Comparison of ENCODE assay signal across 11 mouse cellular contexts in genomic region chr1:90909631-90910152, GRCm38 (mm10). TPM values are rescaled to one million over a fixed set of nuclear protein-coding genes. Genes with fewer than 3 reads are reported as not detected.
A peak's percentile ranks its signal among the peaks of the same experiment; 100 is the strongest.
DNase-seq lines count a peak whose midpoint lies in the region; ATAC-seq lines count a peak whose summit lies in the region.
"Had no signal": no experiment of that assay in that cellular context is flagged by ENCODE, and none has a peak within 500 bp of the region (broad histone marks: within the 10 kb centered on the region; RNA-seq: fewer than 3 reads in every experiment).

No protein-coding gene starts in this region.

- WGBS in embryonic facial prominence, embryonic 13.5 days = 35% methylated on average over 17 of the region's 17 CpGs
- 52% methylated on average over 17 of the region's 17 CpGs for WGBS in embryonic facial prominence, embryonic 10.5 days
- WGBS in heart, embryonic 16.5 days = 25% methylated on average over 17 of the region's 17 CpGs

- peak overlapping the region; percentile 22 for H3K4me2 ChIP-seq in embryonic facial prominence, embryonic 13.5 days
- peak overlapping the region; percentile 47 for H3K4me2 ChIP-seq in heart, embryonic 16.5 days (ENCODE audit: low read depth, low read length)
- H3K4me2 ChIP-seq: embryonic facial prominence, embryonic 12.5 days had no signal

- peak; percentile 58; the same call in 1 of the 2 replicates for ATAC-seq in embryonic facial prominence, embryonic 13.5 days (ENCODE audit: insufficient number of reproducible peaks, insufficient read depth, low FRiP score, low TSS enrichment, low read depth)
- no peak; the same call in 1 of the 2 replicates for ATAC-seq in heart, embryonic 16.5 days (replicated peaks; ENCODE audit: extremely low read depth, insufficient read depth, low FRiP score)

- no peaks in the 10 kb centered on the region for H3K9me3 ChIP-seq in embryonic facial prominence, embryonic 13.5 days
- no peaks in the 10 kb centered on the region for H3K9me3 ChIP-seq in embryonic facial prominence, embryonic 10.5 days
- H3K9me3 ChIP-seq in heart, embryonic 16.5 days (replicated peaks; ENCODE audit: control insufficient read depth, low read length) = no peaks in the 10 kb centered on the region
- H3K9me3 ChIP-seq: embryonic facial prominence, embryonic 12.5 days had no signal

- H3K4me1 ChIP-seq in embryonic facial prominence, embryonic 13.5 days = peaks cover 39% of the 10 kb centered on the region
- peaks cover 11% of the 10 kb centered on the region for H3K4me1 ChIP-seq in embryonic facial prominence, embryonic 10.5 days
- peaks cover 18% of the 10 kb centered on the region for H3K4me1 ChIP-seq in heart, embryonic 16.5 days (ENCODE audit: control insufficient read depth, insufficient read depth, low read length)

- H3K36me3 ChIP-seq in embryonic facial prominence, embryonic 13.5 days = no peaks in the 10 kb centered on the region
- H3K36me3 ChIP-seq in embryonic facial prominence, embryonic 10.5 days (replicated peaks) = no peaks in the 10 kb centered on the region
- no peaks in the 10 kb centered on the region for H3K36me3 ChIP-seq in heart, embryonic 16.5 days (ENCODE audit: control insufficient read depth, insufficient read depth)
- H3K36me3 ChIP-seq: embryonic facial prominence, embryonic 12.5 days had no signal

- peak overlapping the region; percentile 52; the same call in 1 of the 2 replicates for H3K27ac ChIP-seq in embryonic facial prominence, embryonic 13.5 days
- H3K27ac ChIP-seq in embryonic facial prominence, embryonic 10.5 days (replicated peaks) = no peak overlapping the region
- peak overlapping the region; percentile 44 for H3K27ac ChIP-seq in heart, embryonic 16.5 days (ENCODE audit: low read length)
- H3K27ac ChIP-seq: embryonic facial prominence, embryonic 12.5 days had no signal

- peaks cover 3% of the 10 kb centered on the region for H3K27me3 ChIP-seq in embryonic facial prominence, embryonic 13.5 days
- H3K27me3 ChIP-seq in embryonic facial prominence, embryonic 10.5 days (replicated peaks; ENCODE audit: low read depth, poor library complexity, severe bottlenecking) = peaks cover 27% of the 10 kb centered on the region
- H3K27me3 ChIP-seq in heart, embryonic 16.5 days (ENCODE audit: control insufficient read depth, insufficient read depth, low read length) = peaks cover 5% of the 10 kb centered on the region

- H3K4me3 ChIP-seq in embryonic facial prominence, embryonic 13.5 days = no peak overlapping the region
- no peak overlapping the region for H3K4me3 ChIP-seq in embryonic facial prominence, embryonic 10.5 days
- peak overlapping the region; percentile 23 for H3K4me3 ChIP-seq in heart, embryonic 16.5 days (ENCODE audit: low read length)
- H3K4me3 ChIP-seq: embryonic facial prominence, embryonic 12.5 days had no signal

- DNase-seq in embryonic facial prominence, embryonic 10.5 days (ENCODE audit: low spot score) = no peak
- peak; percentile 82 for DNase-seq in adrenal gland, postnatal 14 days
- DNase-seq in kidney, postnatal 10 days = peak; percentile 88
- DNase-seq in retina, postnatal 1 day = peak; percentile 43
- DNase-seq in thymus, postnatal 10 days (ENCODE audit: low spot score in 2 of 2) = no peak
- no peak for DNase-seq in yolk sac, embryonic 10.5 days (ENCODE audit: low spot score)

- H3K9ac ChIP-seq in embryonic facial prominence, embryonic 13.5 days = no peak overlapping the region
- peak overlapping the region; percentile 37 for H3K9ac ChIP-seq in heart, embryonic 16.5 days (ENCODE audit: low read length)
- H3K9ac ChIP-seq: embryonic facial prominence, embryonic 12.5 days had no signal

RNA-seq across cellular contexts. Expression of gene Mlph, which starts 5.2 kb away (rescaled TPM):
- polyA plus RNA-seq in embryonic facial prominence, embryonic 13.5 days (2015; fragmentation: Nextera tagmentation; extraction: Ambion mirVana) = 0.60 and 0.65 TPM in 2 replicates
- 0.06 and 0.14 TPM in 2 replicates for polyA plus RNA-seq in embryonic facial prominence, embryonic 10.5 days (2016; fragmentation: Nextera tagmentation; extraction: Ambion mirVana)
- total RNA-seq in adrenal gland, postnatal 14 days (2021) = 1.6 and 1.8 TPM in 2 replicates
- polyA plus RNA-seq in heart, embryonic 16.5 days (2015; fragmentation: Nextera tagmentation; extraction: Ambion mirVana) = 0.33 and 0.66 TPM in 2 replicates
- total RNA-seq: CH12.LX had no signal

RNA-seq across cellular contexts. Expression of gene Prlh, which starts 43.2 kb away (rescaled TPM):
- not detected in 2 replicates for polyA plus RNA-seq in embryonic facial prominence, embryonic 13.5 days (2015; fragmentation: Nextera tagmentation; extraction: Ambion mirVana)
- polyA plus RNA-seq in embryonic facial prominence, embryonic 10.5 days (2016; fragmentation: Nextera tagmentation; extraction: Ambion mirVana) = not detected in 2 replicates
- total RNA-seq in adrenal gland, postnatal 14 days (2021) = not detected in 2 replicates
- not detected in 2 replicates for polyA plus RNA-seq in heart, embryonic 16.5 days (2015; fragmentation: Nextera tagmentation; extraction: Ambion mirVana)
- total RNA-seq: CH12.LX had no signal
- polyA plus RNA-seq: embryonic facial prominence, embryonic 12.5 days; neural tube, embryonic 11.5 days had no signal

RNA-seq across cellular contexts. Expression of gene Rab17, which starts 59.8 kb away (rescaled TPM):
- 1.3 and 1.5 TPM in 2 replicates for polyA plus RNA-seq in embryonic facial prominence, embryonic 13.5 days (2015; fragmentation: Nextera tagmentation; extraction: Ambion mirVana)
- polyA plus RNA-seq in embryonic facial prominence, embryonic 10.5 days (2016; fragmentation: Nextera tagmentation; extraction: Ambion mirVana) = 0.39 and 0.44 TPM in 2 replicates
- 0.64 and 2.7 TPM in 2 replicates for total RNA-seq in adrenal gland, postnatal 14 days (2021)
- 3.8 and 4.6 TPM in 2 replicates for polyA plus RNA-seq in heart, embryonic 16.5 days (2015; fragmentation: Nextera tagmentation; extraction: Ambion mirVana)

Comparison
In these comparisons a context has a peak if more than half of its experiments do, and no peak if none do; other contexts are left out.
1. DNase-seq: peak in adrenal gland, postnatal 14 days (single experiment), kidney, postnatal 10 days (single experiment) and retina, postnatal 1 day (single experiment); none in embryonic facial prominence, embryonic 10.5 days (single experiment), thymus, postnatal 10 days (0 of 2) and yolk sac, embryonic 10.5 days (single experiment).